Mouse (Mus musculus): ENCODE data around the gene Gpr176. TPM values are rescaled to one million over a fixed set of nuclear protein-coding genes. Genes with fewer than 3 reads are reported as not detected.

Gene Gpr176
- polyA plus RNA-seq, 1 experiment from 2014 or later = 0.23 TPM

- WGBS = 77% methylated on average over 4 of the region's 4 CpGs
- Histone ChIP-seq H3K27me3 (ENCODE audit: control insufficient read depth, insufficient read depth, low read length) (no peaks in the 10 kb centered on the region), H3K4me1 (replicated peaks; ENCODE audit: control insufficient read depth, insufficient read depth, low read length) (no peaks in the 10 kb centered on the region), H3K27ac (ENCODE audit: low read depth, low read length) (no peak overlapping the region), H3K9ac (ENCODE audit: low read length) (no peak overlapping the region), H3K9me3 (ENCODE audit: control insufficient read depth, low read length) (no peaks in the 10 kb centered on the region), H3K4me3 (ENCODE audit: low read depth, low read length) (no peak overlapping the region), H3K36me3 (ENCODE audit: control insufficient read depth, insufficient read depth, low read length) (no peaks in the 10 kb centered on the region), H3K4me2 (ENCODE audit: low read depth, low read length, severe bottlenecking) (no peak overlapping the region)
- ATAC-seq (replicated peaks; ENCODE audit: low FRiP score) = no peak
- no peak for DNase-seq (ENCODE audit: low spot score)
These were observed 144.6 kb downstream of the Gpr176 start for GRCm38 (mm10) chr2:118228486-118229079.

Small RNA genes lying within 50 kb of the gene (microRNA-seq; reads per million reads assigned to microRNA genes)
- not detected for gene Gm22800 (ENCODE audit: insufficient number of aligned reads)

Other genes starting within 250 kb of the Gpr176 start
- 3.2 and 4.2 TPM in 2 replicates for gene Fsip1, start 116.5 kb downstream of the Gpr176 start, polyA plus RNA-seq (2014; fragmentation: Nextera tagmentation; extraction: Ambion mirVana)
- 14.0 and 14.5 TPM in 2 replicates for gene Eif2ak4, start 15.2 kb upstream of the Gpr176 start, polyA plus RNA-seq (2014; fragmentation: Nextera tagmentation; extraction: Ambion mirVana)
- gene Srp14, start 106.3 kb upstream of the Gpr176 start, polyA plus RNA-seq (2014; fragmentation: Nextera tagmentation; extraction: Ambion mirVana) = 239 and 257 TPM in 2 replicates
- gene Bmf, start 176.3 kb upstream of the Gpr176 start, polyA plus RNA-seq (2014; fragmentation: Nextera tagmentation; extraction: Ambion mirVana) = 2.4 and 6.0 TPM in 2 replicates
- gene Bub1b, start 224.8 kb upstream of the Gpr176 start, polyA plus RNA-seq (2014; fragmentation: Nextera tagmentation; extraction: Ambion mirVana) = 146 and 148 TPM in 2 replicates